ENCODE assay signal across 26 mouse cellular contexts in the genomic region with DNA sequence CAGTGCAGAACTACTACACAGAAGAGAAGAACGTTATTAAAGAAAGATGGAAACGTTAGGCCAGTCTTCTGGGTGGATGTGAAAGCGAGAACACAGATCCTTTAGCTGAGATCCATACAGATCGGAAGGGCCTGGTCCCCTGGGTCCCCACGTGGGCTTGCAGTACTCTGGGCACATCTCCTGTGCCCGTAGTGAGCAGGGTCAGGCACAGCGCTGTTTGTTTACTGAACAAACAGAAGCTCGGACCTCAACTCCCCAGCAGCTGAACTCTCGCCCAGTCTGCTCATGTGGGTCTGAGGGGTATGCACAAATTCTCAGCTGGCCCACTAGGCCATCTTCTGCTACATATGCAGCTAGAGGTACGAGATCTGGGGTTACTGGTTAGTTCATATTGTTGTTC. TPM values are rescaled to one million over a fixed set of nuclear protein-coding genes. Genes with fewer than 3 reads are reported as not detected.
A peak's percentile ranks its signal among the peaks of the same experiment; 100 is the strongest.
DNase-seq lines count a peak whose midpoint lies in the region; ATAC-seq lines count a peak whose summit lies in the region.
"Had no signal": no experiment of that assay in that cellular context is flagged by ENCODE, and none has a peak within 500 bp of the region (broad histone marks: within the 10 kb centered on the region; RNA-seq: fewer than 3 reads in every experiment).

No protein-coding gene starts in this region.

- H3K4me1 ChIP-seq in forebrain, embryonic 11.5 days (replicated peaks; ENCODE audit: control insufficient read depth, insufficient read depth, low read length), result no peaks in the 10 kb centered on the region
- no peaks in the 10 kb centered on the region for H3K4me1 ChIP-seq in forebrain, embryonic 15.5 days
- H3K4me1 ChIP-seq in liver, embryonic 12.5 days, result no peaks in the 10 kb centered on the region
- H3K4me1 ChIP-seq in liver, embryonic 13.5 days (replicated peaks), result 0 out of 2 replicates have a peak, but pooled peaks cover 3% of the 10 kb centered on the region
- no peaks in the 10 kb centered on the region for H3K4me1 ChIP-seq in liver, embryonic 16.5 days (ENCODE audit: control insufficient read depth, low read depth, low read length)
- H3K4me1 ChIP-seq: forebrain, embryonic 12.5 days had no signal

- no peaks in the 10 kb centered on the region for H3K9me3 ChIP-seq in forebrain, embryonic 11.5 days (ENCODE audit: control insufficient read depth, low read length)
- H3K9me3 ChIP-seq in forebrain, embryonic 15.5 days, result no peaks in the 10 kb centered on the region
- no peaks in the 10 kb centered on the region for H3K9me3 ChIP-seq in liver, embryonic 12.5 days (replicated peaks)
- no peaks in the 10 kb centered on the region for H3K9me3 ChIP-seq in liver, embryonic 13.5 days (replicated peaks)
- no peaks in the 10 kb centered on the region for H3K9me3 ChIP-seq in liver, embryonic 16.5 days (replicated peaks; ENCODE audit: control insufficient read depth, low read length)
- H3K9me3 ChIP-seq: embryonic facial prominence, embryonic 10.5 days; embryonic facial prominence, embryonic 12.5 days; forebrain, embryonic 12.5 days had no signal

- no peak for ATAC-seq in forebrain, embryonic 11.5 days (replicated peaks; ENCODE audit: low FRiP score)
- no peak for ATAC-seq in forebrain, embryonic 15.5 days (replicated peaks)
- ATAC-seq in liver, embryonic 12.5 days, result 0 out of 2 replicates have a peak, but pooled peaks have one; percentile 40
- peak; percentile 58; the same call in 1 of the 2 replicates for ATAC-seq in liver, embryonic 13.5 days (ENCODE audit: low read depth)
- peak; percentile 27; the same call in 1 of the 2 replicates for ATAC-seq in liver, embryonic 16.5 days (ENCODE audit: low read depth)
- ATAC-seq: activated CD4-positive, CD25-positive, alpha-beta regulatory T cell, adult 4 months; CD4-positive, CD25-positive, alpha-beta regulatory T cell, adult 4 months; forebrain, embryonic 14.5 days; Patski had no signal

- 80% methylated on average over 10 of the region's 10 CpGs for WGBS in forebrain, embryonic 11.5 days
- WGBS in forebrain, embryonic 15.5 days, result 82% methylated on average over 10 of the region's 10 CpGs
- 60% methylated on average over 10 of the region's 10 CpGs for WGBS in liver, embryonic 12.5 days (ENCODE audit: insufficient replicate concordance)
- WGBS in liver, embryonic 13.5 days (ENCODE audit: insufficient replicate concordance), result 58% methylated on average over 10 of the region's 10 CpGs
- 52% methylated on average over 10 of the region's 10 CpGs for WGBS in liver, embryonic 16.5 days (ENCODE audit: insufficient replicate concordance)

- H3K27me3 ChIP-seq in forebrain, embryonic 11.5 days (ENCODE audit: control insufficient read depth, insufficient read depth, low read length), result no peaks in the 10 kb centered on the region
- no peaks in the 10 kb centered on the region for H3K27me3 ChIP-seq in forebrain, embryonic 15.5 days
- no peaks in the 10 kb centered on the region for H3K27me3 ChIP-seq in liver, embryonic 12.5 days (replicated peaks)
- H3K27me3 ChIP-seq in liver, embryonic 13.5 days, result no peaks in the 10 kb centered on the region
- no peaks in the 10 kb centered on the region for H3K27me3 ChIP-seq in liver, embryonic 16.5 days (ENCODE audit: control insufficient read depth, insufficient read depth, low read depth, low read length)
- H3K27me3 ChIP-seq: CH12.LX; embryonic facial prominence, embryonic 12.5 days; forebrain, embryonic 12.5 days had no signal

- H3K27ac ChIP-seq in forebrain, embryonic 11.5 days (ENCODE audit: low read depth, low read length), result no peak overlapping the region
- no peak overlapping the region for H3K27ac ChIP-seq in forebrain, embryonic 15.5 days (replicated peaks)
- no peak overlapping the region for H3K27ac ChIP-seq in liver, embryonic 12.5 days
- H3K27ac ChIP-seq in liver, embryonic 13.5 days, result no peak overlapping the region
- H3K27ac ChIP-seq in liver, embryonic 16.5 days (ENCODE audit: low read length), result no peak overlapping the region
- H3K27ac ChIP-seq: embryonic facial prominence, embryonic 10.5 days; embryonic facial prominence, embryonic 12.5 days; forebrain, embryonic 12.5 days had no signal

- H3K36me3 ChIP-seq in forebrain, embryonic 11.5 days (ENCODE audit: control insufficient read depth, insufficient read depth, low read length), result no peaks in the 10 kb centered on the region
- no peaks in the 10 kb centered on the region for H3K36me3 ChIP-seq in forebrain, embryonic 15.5 days
- H3K36me3 ChIP-seq in liver, embryonic 12.5 days, result no peaks in the 10 kb centered on the region
- no peaks in the 10 kb centered on the region for H3K36me3 ChIP-seq in liver, embryonic 13.5 days
- no peaks in the 10 kb centered on the region for H3K36me3 ChIP-seq in liver, embryonic 16.5 days (ENCODE audit: control insufficient read depth, insufficient read depth)
- H3K36me3 ChIP-seq: embryonic facial prominence, embryonic 10.5 days; embryonic facial prominence, embryonic 12.5 days; forebrain, embryonic 12.5 days; G1E had no signal

- H3K4me2 ChIP-seq in forebrain, embryonic 11.5 days (ENCODE audit: low read depth, low read length, severe bottlenecking), result no peak overlapping the region
- H3K4me2 ChIP-seq in forebrain, embryonic 15.5 days (replicated peaks), result no peak overlapping the region
- H3K4me2 ChIP-seq in liver, embryonic 12.5 days, result no peak overlapping the region
- H3K4me2 ChIP-seq in liver, embryonic 13.5 days, result no peak overlapping the region
- no peak overlapping the region for H3K4me2 ChIP-seq in liver, embryonic 16.5 days (ENCODE audit: low read depth, low read length)
- H3K4me2 ChIP-seq: embryonic facial prominence, embryonic 12.5 days; forebrain, embryonic 12.5 days had no signal

- DNase-seq in forebrain, embryonic 11.5 days (ENCODE audit: low spot score), result peak; percentile 35
- DNase-seq in liver, result no peak
- no peak for DNase-seq in liver, embryonic 13.5 days
- DNase-seq in retina, embryonic 14.5 days (ENCODE audit: low spot score), result no peak
- no peak for DNase-seq in thymus, postnatal 14 days
- DNase-seq: adrenal gland, adult 8-10 months; adrenal gland, postnatal 14 days; adrenal gland, postnatal 36 days; B cell, adult 2 months; cerebellum, adult 11-12 months; cerebellum, adult 2 months; cerebellum, adult 9-10 months; cerebellum, postnatal 10 days; cerebellum, postnatal 25 days had no signal

- H3K4me3 ChIP-seq in forebrain, embryonic 11.5 days (ENCODE audit: low read depth, low read length), result no peak overlapping the region
- no peak overlapping the region for H3K4me3 ChIP-seq in forebrain, embryonic 15.5 days
- no peak overlapping the region for H3K4me3 ChIP-seq in liver, embryonic 12.5 days
- H3K4me3 ChIP-seq in liver, embryonic 13.5 days (replicated peaks), result no peak overlapping the region
- no peak overlapping the region for H3K4me3 ChIP-seq in liver, embryonic 16.5 days (ENCODE audit: low read depth, low read length)
- H3K4me3 ChIP-seq: embryonic facial prominence, embryonic 10.5 days; embryonic facial prominence, embryonic 12.5 days; forebrain, embryonic 12.5 days had no signal

- H3K9ac ChIP-seq in forebrain, embryonic 11.5 days (ENCODE audit: low read length), result no peak overlapping the region
- no peak overlapping the region for H3K9ac ChIP-seq in forebrain, embryonic 15.5 days (replicated peaks)
- H3K9ac ChIP-seq in liver, embryonic 12.5 days, result no peak overlapping the region
- H3K9ac ChIP-seq in liver, embryonic 13.5 days, result no peak overlapping the region
- H3K9ac ChIP-seq in liver, embryonic 16.5 days (ENCODE audit: low read depth, low read length), result no peak overlapping the region
- H3K9ac ChIP-seq: embryonic facial prominence, embryonic 12.5 days; forebrain, embryonic 12.5 days had no signal

RNA-seq across cellular contexts. Expression of gene Dmrt2, which starts 21.7 kb away (rescaled TPM):
- 0.41 and 0.48 TPM in 2 replicates for polyA plus RNA-seq in forebrain, embryonic 11.5 days (2014; fragmentation: Nextera tagmentation; extraction: Ambion mirVana)
- polyA plus RNA-seq in forebrain, embryonic 15.5 days (2015; fragmentation: Nextera tagmentation; extraction: Ambion mirVana), result 1.1 and 1.5 TPM in 2 replicates
- 0.69 and 0.74 TPM in 2 replicates for polyA plus RNA-seq in liver, embryonic 12.5 days (2016; fragmentation: Nextera tagmentation; extraction: Ambion mirVana)
- polyA plus RNA-seq in liver, embryonic 13.5 days (2015; fragmentation: Nextera tagmentation; extraction: Ambion mirVana), result 0.45 and 0.50 TPM in 2 replicates
- polyA plus RNA-seq in liver, embryonic 16.5 days (2015; fragmentation: Nextera tagmentation; extraction: Ambion mirVana), result 0.25 and 0.29 TPM in 2 replicates
- polyA plus RNA-seq: activated CD4-positive, CD25-positive, alpha-beta regulatory T cell, adult 4 months; CD4-positive, CD25-positive, alpha-beta regulatory T cell, adult 4 months; cerebellum, adult 2 months; G1E; Patski had no signal

RNA-seq across cellular contexts. Expression of gene Dmrt3, which starts 40.4 kb away (rescaled TPM):
- polyA plus RNA-seq in forebrain, embryonic 11.5 days (2014; fragmentation: Nextera tagmentation; extraction: Ambion mirVana), result 21.8 and 23.8 TPM in 2 replicates
- polyA plus RNA-seq in forebrain, embryonic 15.5 days (2015; fragmentation: Nextera tagmentation; extraction: Ambion mirVana), result 3.1 and 5.5 TPM in 2 replicates
- polyA plus RNA-seq in liver, embryonic 12.5 days (2016; fragmentation: Nextera tagmentation; extraction: Ambion mirVana), result not detected in 2 replicates
- not detected in 2 replicates for polyA plus RNA-seq in liver, embryonic 13.5 days (2015; fragmentation: Nextera tagmentation; extraction: Ambion mirVana)
- polyA plus RNA-seq in liver, embryonic 16.5 days (2015; fragmentation: Nextera tagmentation; extraction: Ambion mirVana), result not detected in 2 replicates
- polyA plus RNA-seq: activated CD4-positive, CD25-positive, alpha-beta regulatory T cell, adult 4 months; CD4-positive, CD25-positive, alpha-beta regulatory T cell, adult 4 months; G1E; Patski had no signal

Comparison
In these comparisons a context has a peak if more than half of its experiments do, and no peak if none do; other contexts are left out.
1. ATAC-seq: peak in liver, embryonic 12.5 days (single experiment), liver, embryonic 13.5 days (single experiment) and liver, embryonic 16.5 days (single experiment); none in forebrain, embryonic 11.5 days (single experiment) and forebrain, embryonic 15.5 days (single experiment).